Mouse (Mus musculus): ENCODE results near the gene Tent2.

Gene Tent2

GRCm38 (mm10) chr13:93141184-93141583 lies 51.0 kb downstream of the Tent2 start:
- no peak for DNase-seq (ENCODE audit: low spot score in 2 of 2)

GRCm38 (mm10) chr13:93138059-93138458 lies 54.1 kb downstream of the Tent2 start:
- DNase-seq (ENCODE audit: low spot score in 2 of 2): no peak

- no peak for DNase-seq (ENCODE audit: low spot score in 2 of 2)
Measured at GRCm38 (mm10) chr13:93137098-93137497, 55.1 kb downstream of the Tent2 start.

- no peak for DNase-seq (ENCODE audit: low spot score in 2 of 2)
Measured at GRCm38 (mm10) chr13:93136251-93136650, 55.9 kb downstream of the Tent2 start.

- DNase-seq (ENCODE audit: low spot score in 2 of 2): no peak
Measured at GRCm38 (mm10) chr13:93135501-93135900, 56.7 kb downstream of the Tent2 start.

- DNase-seq (ENCODE audit: low spot score in 2 of 2): no peak
Measured at GRCm38 (mm10) chr13:93130674-93131073, 61.5 kb downstream of the Tent2 start.

GRCm38 (mm10) chr13:93128961-93129360 lies 63.2 kb downstream of the Tent2 start:
- DNase-seq (ENCODE audit: low spot score in 2 of 2): no peak

- DNase-seq (ENCODE audit: low spot score in 2 of 2): no peak
Measured at GRCm38 (mm10) chr13:93128111-93128860, 63.9 kb downstream of the Tent2 start.

GRCm38 (mm10) chr13:93122321-93122720 lies 69.9 kb downstream of the Tent2 start:
- DNase-seq (ENCODE audit: low spot score in 2 of 2): no peak

- DNase-seq (ENCODE audit: low spot score in 2 of 2): no peak
Measured at GRCm38 (mm10) chr13:93117241-93117640, 74.9 kb downstream of the Tent2 start.

- DNase-seq (ENCODE audit: low spot score in 2 of 2): no peak
Measured at GRCm38 (mm10) chr13:93102340-93103090, 89.7 kb downstream of the Tent2 start.

GRCm38 (mm10) chr13:93098596-93098995 lies 93.6 kb downstream of the Tent2 start:
- DNase-seq (ENCODE audit: low spot score in 2 of 2): no peak

GRCm38 (mm10) chr13:93096643-93097042 lies 95.5 kb downstream of the Tent2 start:
- no peak for DNase-seq (ENCODE audit: low spot score in 2 of 2)

Data from urinary bladder, postnatal 36 days (tissue).